Mouse (Mus musculus) liver, embryonic 11.5 days (tissue): ENCODE results near the gene Calr. TPM values are rescaled to one million over a fixed set of nuclear protein-coding genes. Genes with fewer than 3 reads are reported as not detected.

ENCODE experiments used
- ATAC-seq: fragments of 200-750 bp; cut with Nextera tagmentation; replicated peaks from 2 replicates; pipeline ENCODE4 v1.8.0; 2017; ENCODE audit warnings: moderate number of reproducible peaks, mild to moderate bottlenecking, moderate TSS enrichment, moderate library complexity; ENCODE audit not compliant: low FRiP score
- DNase-seq: peaks from one replicate; pipeline ENCODE4 v3.0.0-alpha.2; 2017; ENCODE audit warnings: low spot score
- H3K27ac ChIP-seq: fragments of 300-500 bp; sonication (generic); 2 replicates; pipeline ENCODE4 v1.5.1; 2014; ENCODE audit warnings: mild to moderate bottlenecking, low read depth, low read length, control low read depth
- H3K27me3 ChIP-seq: fragments of 300-500 bp; sonication (generic); replicated peaks from 2 replicates; pipeline ENCODE4 v1.6.1; 2014; ENCODE audit warnings: low read length, mixed read lengths; ENCODE audit not compliant: control insufficient read depth, insufficient read depth
- H3K36me3 ChIP-seq: fragments of 300-500 bp; sonication (generic); 2 replicates; pipeline ENCODE4 v1.6.1; 2014; ENCODE audit warnings: mild to moderate bottlenecking, low read length, moderate library complexity, mixed read lengths; ENCODE audit not compliant: control insufficient read depth, insufficient read depth
- H3K4me1 ChIP-seq: fragments of 300-500 bp; sonication (generic); replicated peaks from 2 replicates; pipeline ENCODE4 v1.6.1; 2014; ENCODE audit warnings: low read length, mixed read lengths; ENCODE audit not compliant: control insufficient read depth, insufficient read depth
- H3K4me2 ChIP-seq: fragments of 300-500 bp; sonication (generic); 2 replicates; pipeline ENCODE4 v1.6.1; 2014; ENCODE audit warnings: mild to moderate bottlenecking, control low read depth, moderate library complexity
- H3K4me3 ChIP-seq: fragments of 300-500 bp; sonication (generic); 2 replicates; pipeline ENCODE4 v1.5.1; 2014; ENCODE audit warnings: low read depth, low read length, control low read depth
- H3K9ac ChIP-seq: fragments of 300-500 bp; sonication (generic); 2 replicates; pipeline ENCODE4 v1.6.1; 2014; ENCODE audit warnings: low read depth, low read length, control low read depth
- H3K9me3 ChIP-seq: fragments of 300-500 bp; sonication (generic); 2 replicates; pipeline ENCODE4 v1.6.1; 2016; ENCODE audit warnings: low read length, inconsistent platforms, mixed read lengths; ENCODE audit not compliant: control insufficient read depth
- WGBS: fragments of 180-500 bp; shearing (Covaris S2); extraction: QIAGEN DNeasy Blood & Tissue Kit; methylation state at CpG from one replicate; pipeline ENCODE4 v1.1.7; 2014; 5-methylcytosine and 5-hydroxymethylcytosine counted together
- polyA plus RNA-seq: library from polyadenylated mRNA; unstranded; fragments of >200 nt; fragmentation: Nextera tagmentation; extraction: Ambion mirVana; gene quantifications from 2 replicates; pipeline ENCODE4 v1.2.1, GENCODE M21; 2014

Gene Calr
- polyA plus RNA-seq, 1 experiment from 2014 or later: 860 TPM

GRCm38 (mm10) chr8:84814555-84815441 is 31.9 kb downstream of the Calr start:
- DNase-seq: no peak
- Histone ChIP-seq H3K36me3 (no peaks in the 10 kb centered on the region), H3K4me2 (no peak overlapping the region), H3K4me1 (peaks cover 21% of the 10 kb centered on the region), H3K9ac (no peak overlapping the region), H3K4me3 (no peak overlapping the region), H3K27ac (no peak overlapping the region), H3K27me3 (peaks cover 34% of the 10 kb centered on the region), H3K9me3 (no peaks in the 10 kb centered on the region)
- ATAC-seq: no peak
- WGBS: 45% methylated on average over 19 of the region's 19 CpGs

GRCm38 (mm10) chr8:84814240-84814554 is 32.5 kb downstream of the Calr start:
- no peaks in the 10 kb centered on the region for H3K9me3 ChIP-seq
- H3K27ac ChIP-seq: no peak overlapping the region
- DNase-seq (no peak), ATAC-seq (no peak)
- H3K36me3 ChIP-seq: no peaks in the 10 kb centered on the region
- H3K9ac ChIP-seq: no peak overlapping the region
- WGBS: 90% methylated on average over 11 of the region's 11 CpGs
- no peak overlapping the region for H3K4me3 ChIP-seq
- H3K27me3 ChIP-seq: peaks cover 38% of the 10 kb centered on the region
- no peak overlapping the region for H3K4me2 ChIP-seq
- H3K4me1 ChIP-seq: peaks cover 24% of the 10 kb centered on the region

DNA sequence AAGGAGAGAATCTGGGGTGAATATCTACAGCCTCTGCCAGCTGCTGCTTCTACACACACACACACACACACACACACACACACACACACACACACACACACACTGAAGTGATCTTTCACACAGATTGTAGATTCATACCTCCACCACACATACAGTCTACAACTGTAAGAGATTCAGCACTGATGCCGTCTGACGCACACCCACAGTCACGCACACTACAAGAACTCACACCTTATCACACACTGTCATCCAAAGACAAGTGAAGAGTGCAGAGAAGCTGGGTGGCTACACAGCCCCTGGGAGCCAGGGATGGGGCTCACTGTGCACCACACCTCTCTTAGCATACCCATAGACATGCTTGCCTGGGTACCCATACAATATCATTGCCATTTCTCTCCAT is 32.9 kb downstream of the Calr start:
- no peak for ATAC-seq
- no peak overlapping the region for H3K9ac ChIP-seq
- H3K36me3 ChIP-seq: no peaks in the 10 kb centered on the region
- WGBS: 56% methylated on average over 3 of the region's 3 CpGs
- no peaks in the 10 kb centered on the region for H3K9me3 ChIP-seq
- DNase-seq: no peak
- peaks cover 24% of the 10 kb centered on the region for H3K4me1 ChIP-seq
- peaks cover 41% of the 10 kb centered on the region for H3K27me3 ChIP-seq
- no peak overlapping the region for H3K4me2 ChIP-seq
- H3K4me3 ChIP-seq: no peak overlapping the region
- no peak overlapping the region for H3K27ac ChIP-seq

DNA sequence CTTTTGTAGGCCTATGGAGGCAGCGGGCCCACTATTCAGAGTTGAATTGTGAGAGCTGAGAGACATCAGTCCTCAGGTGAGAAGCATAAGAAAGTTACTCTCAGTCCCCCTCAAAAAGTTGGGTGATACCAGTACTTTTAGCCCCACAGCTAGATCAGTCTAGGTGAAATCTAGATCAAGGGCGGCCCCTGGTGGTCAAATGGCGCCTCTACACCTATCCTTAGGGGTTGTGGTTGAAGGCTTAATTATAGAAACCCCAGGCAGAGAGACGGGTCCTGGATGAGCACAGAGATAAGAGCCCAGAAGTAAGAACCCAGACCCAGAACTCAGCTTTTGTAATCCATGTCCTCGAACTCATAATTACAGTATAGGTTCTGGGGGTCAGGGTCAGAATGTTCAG is 33.7 kb downstream of the Calr start:
- ATAC-seq: 0 out of 2 replicates have a peak, but pooled peaks have one; percentile 44
- Histone ChIP-seq H3K9ac (no peak overlapping the region), H3K9me3 (no peaks in the 10 kb centered on the region), H3K27me3 (peaks cover 44% of the 10 kb centered on the region), H3K36me3 (no peaks in the 10 kb centered on the region), H3K4me2 (no peak overlapping the region), H3K4me3 (no peak overlapping the region), H3K27ac (no peak overlapping the region), H3K4me1 (peaks cover 24% of the 10 kb centered on the region)
- DNase-seq: peak; percentile 77
- WGBS: under 1% methylated on average over 5 of the region's 5 CpGs

DNA sequence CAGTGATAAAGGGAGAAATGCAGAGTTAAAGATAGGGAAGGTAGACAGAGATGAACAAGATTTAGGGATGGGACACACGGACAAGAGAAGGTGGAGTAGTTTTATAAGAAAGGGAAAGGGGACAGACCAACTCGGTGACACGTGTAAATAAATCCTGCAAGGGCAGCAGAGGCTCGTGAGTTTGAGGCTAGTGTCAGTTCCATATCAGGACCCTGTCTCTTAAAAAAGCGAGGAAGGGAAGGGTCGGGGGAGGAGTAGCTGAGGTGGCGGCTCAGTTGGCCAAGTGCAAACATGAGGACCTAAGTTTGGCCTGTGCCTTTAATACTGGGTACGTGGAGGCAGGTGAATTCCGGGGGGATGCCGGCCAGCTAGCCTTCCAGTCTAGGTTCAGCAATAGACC is 35.4 kb downstream of the Calr start:
- no peaks in the 10 kb centered on the region for H3K36me3 ChIP-seq
- WGBS: 30% methylated on average over 10 of the region's 10 CpGs
- H3K9me3 ChIP-seq: no peaks in the 10 kb centered on the region
- ATAC-seq (no peak), DNase-seq (no peak)
- no peak overlapping the region for H3K27ac ChIP-seq
- H3K4me2 ChIP-seq: peak overlapping the region; percentile 68
- H3K4me3 ChIP-seq: peak overlapping the region; percentile 39
- H3K27me3 ChIP-seq: peaks cover 44% of the 10 kb centered on the region
- H3K4me1 ChIP-seq: peaks cover 24% of the 10 kb centered on the region
- H3K9ac ChIP-seq: no peak overlapping the region

GRCm38 (mm10) chr8:84810896-84811295 is 35.8 kb downstream of the Calr start:
- H3K4me1 ChIP-seq: peaks cover 24% of the 10 kb centered on the region
- H3K36me3 ChIP-seq: no peaks in the 10 kb centered on the region
- peak overlapping the region; percentile 39 for H3K4me3 ChIP-seq
- peak; percentile 85 for DNase-seq
- no peak overlapping the region for H3K27ac ChIP-seq
- peak overlapping the region; percentile 68 for H3K4me2 ChIP-seq
- peaks cover 2% of the 10 kb centered on the region; the same call in 1 of the 2 replicates for H3K9me3 ChIP-seq
- ATAC-seq: peak; percentile 67
- WGBS: 2% methylated on average over 31 of the region's 32 CpGs
- H3K9ac ChIP-seq: no peak overlapping the region
- peaks cover 45% of the 10 kb centered on the region for H3K27me3 ChIP-seq

DNA sequence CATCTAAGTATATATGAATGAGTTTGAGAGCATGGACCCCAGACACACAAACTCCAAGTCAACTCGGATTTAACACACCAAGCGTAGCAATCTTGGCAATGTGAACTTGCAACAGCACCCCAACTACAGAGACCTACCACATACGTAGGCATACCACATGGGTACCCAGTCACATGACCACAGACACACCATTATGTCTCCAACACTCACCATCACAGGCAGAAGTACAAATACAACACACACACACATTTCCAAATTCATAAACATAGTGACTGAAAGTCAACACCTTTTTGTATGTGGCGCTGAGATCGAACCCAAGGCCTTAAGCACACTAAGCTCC is 36.8 kb downstream of the Calr start:
- Histone ChIP-seq H3K9me3 (peaks cover 2% of the 10 kb centered on the region; the same call in 1 of the 2 replicates), H3K27me3 (peaks cover 54% of the 10 kb centered on the region), H3K4me1 (peaks cover 16% of the 10 kb centered on the region), H3K4me2 (no peak overlapping the region), H3K27ac (no peak overlapping the region), H3K9ac (no peak overlapping the region), H3K4me3 (no peak overlapping the region), H3K36me3 (no peaks in the 10 kb centered on the region)
- no peak for DNase-seq
- ATAC-seq: no peak
- WGBS: 77% methylated on average over 5 of the region's 5 CpGs

GRCm38 (mm10) chr8:84809109-84809940 is 37.4 kb downstream of the Calr start:
- Histone ChIP-seq H3K9me3 (peaks cover 2% of the 10 kb centered on the region; the same call in 1 of the 2 replicates), H3K9ac (no peak overlapping the region), H3K27ac (no peak overlapping the region; the same call in 1 of the 2 replicates), H3K4me2 (no peak overlapping the region), H3K27me3 (peaks cover 56% of the 10 kb centered on the region), H3K4me3 (no peak overlapping the region), H3K4me1 (peaks cover 12% of the 10 kb centered on the region), H3K36me3 (no peaks in the 10 kb centered on the region)
- ATAC-seq: no peak
- no peak for DNase-seq
- 69% methylated on average over 12 of the region's 12 CpGs for WGBS
